Mouse (Mus musculus) cerebellum, adult 2 months (tissue): ENCODE measurements at regions not wholly inside any gene's neighbourhood (a gene's known extent, or its start where the extent isn't known, plus 50 kb on each side); places are given as distances from the start of the nearest gene placed in this dataset.

Experiments used
- CTCF ChIP-seq: fragments of 200-500 bp; IDR thresholded peaks from 2 replicates; pipeline ENCODE4 v1.5.1; 2011; ENCODE audit warnings: low read depth, mild to moderate bottlenecking, control low read depth, low read length, moderate library complexity, borderline replicate concordance; ENCODE audit not compliant: insufficient read depth
- POLR2A ChIP-seq: fragments of 200-500 bp; IDR thresholded peaks from 2 replicates; pipeline ENCODE4 v1.6.1; 2011; ENCODE audit warnings: low read length, control low read depth, borderline replicate concordance; ENCODE audit not compliant: insufficient read depth

DNA sequence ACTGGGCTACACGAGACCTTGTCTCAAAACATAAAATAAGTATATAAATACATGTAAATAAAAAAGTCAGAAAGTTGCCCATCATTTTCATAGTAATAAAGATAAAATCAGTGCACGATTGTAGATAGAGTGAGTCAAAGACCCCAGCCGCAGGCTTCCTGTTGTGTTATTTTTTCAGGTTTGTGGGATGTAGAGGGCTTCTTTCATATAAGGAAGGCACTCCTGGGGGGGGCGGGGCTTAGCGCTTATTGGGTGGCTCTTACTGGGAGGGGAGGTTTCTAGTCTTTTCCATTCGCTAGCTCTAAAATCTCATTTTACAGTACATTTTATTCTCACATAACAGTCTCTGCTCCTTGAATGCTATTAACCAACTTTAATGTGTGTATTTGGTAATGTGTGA, 198.8 kb upstream of the Cxcr4 start:
- TF ChIP-seq POLR2A, result no peak
- no peak for TF ChIP-seq CTCF
